Mouse (Mus musculus) limb, embryonic 11.5 days (tissue): ENCODE data around the gene Nt5c2. TPM values are rescaled to one million over a fixed set of nuclear protein-coding genes. Genes with fewer than 3 reads are reported as not detected.

Source experiments
- ATAC-seq: fragments of 200-750 bp; cut with Nextera tagmentation; 2 replicates; pipeline ENCODE4 v1.8.0; 2017; ENCODE audit warnings: low read depth; ENCODE audit not compliant: insufficient number of reproducible peaks, low FRiP score, low TSS enrichment
- DNase-seq: peaks from one replicate; pipeline ENCODE4 v3.0.0-alpha.2; 2015; ENCODE audit warnings: low spot score
- H3K27ac ChIP-seq: fragments of 300-500 bp; sonication (generic); replicated peaks from 2 replicates; pipeline ENCODE4 v1.5.1; 2014; ENCODE audit warnings: low read depth, mild to moderate bottlenecking, low read length
- H3K27me3 ChIP-seq: fragments of 300-500 bp; sonication (generic); 2 replicates; pipeline ENCODE4 v1.6.1; 2014; ENCODE audit warnings: mild to moderate bottlenecking, low read length, mixed read lengths; ENCODE audit not compliant: control insufficient read depth, insufficient read depth
- H3K36me3 ChIP-seq: fragments of 300-500 bp; sonication (generic); 2 replicates; pipeline ENCODE4 v1.6.1; 2014; ENCODE audit warnings: mild to moderate bottlenecking, low read length, moderate library complexity, mixed read lengths; ENCODE audit not compliant: control insufficient read depth, insufficient read depth
- H3K4me1 ChIP-seq: fragments of 300-500 bp; sonication (generic); 2 replicates; pipeline ENCODE4 v1.6.1; 2014; ENCODE audit warnings: low read length, mixed read lengths; ENCODE audit not compliant: control insufficient read depth, insufficient read depth
- H3K4me2 ChIP-seq: fragments of 300-500 bp; sonication (generic); 2 replicates; pipeline ENCODE4 v1.6.1; 2014; ENCODE audit warnings: low read depth, mild to moderate bottlenecking, moderate library complexity; ENCODE audit not compliant: severe bottlenecking
- H3K4me3 ChIP-seq: fragments of 300-500 bp; sonication (generic); 2 replicates; pipeline ENCODE4 v1.5.1; 2014; ENCODE audit warnings: low read depth, low read length
- H3K9ac ChIP-seq: fragments of 300-500 bp; sonication (generic); 2 replicates; pipeline ENCODE4 v1.6.1; 2014; ENCODE audit warnings: mild to moderate bottlenecking, low read length
- H3K9me3 ChIP-seq: fragments of 300-500 bp; sonication (generic); 2 replicates; pipeline ENCODE4 v1.6.1; 2016; ENCODE audit warnings: low read length; ENCODE audit not compliant: control insufficient read depth
- WGBS: fragments of 180-500 bp; shearing (Covaris S2); extraction: QIAGEN DNeasy Blood & Tissue Kit; methylation state at CpG from one replicate; pipeline ENCODE4 v1.1.7; 2014; 5-methylcytosine and 5-hydroxymethylcytosine counted together
- polyA plus RNA-seq: library from polyadenylated mRNA; unstranded; fragments of >200 nt; fragmentation: Nextera tagmentation; extraction: Ambion mirVana; gene quantifications from 2 replicates; pipeline ENCODE4 v1.2.1, GENCODE M21; 2014

Nt5c2 gene
- polyA plus RNA-seq, 1 experiment from 2014 or later: 94.6 TPM

- Histone ChIP-seq H3K4me2 (no peak overlapping the region), H3K36me3 (peaks cover 4% of the 10 kb centered on the region), H3K9ac (no peak overlapping the region), H3K27me3 (no peaks in the 10 kb centered on the region), H3K9me3 (no peaks in the 10 kb centered on the region), H3K27ac (no peak overlapping the region), H3K4me1 (no peaks in the 10 kb centered on the region), H3K4me3 (no peak overlapping the region)
- WGBS: 82% methylated on average over 5 of the region's 5 CpGs
- DNase-seq: no peak
- ATAC-seq: no peak
Observed at GRCm38 (mm10) chr19:46952986-46953385, 62.0 kb downstream of the Nt5c2 start.

- no peak overlapping the region for H3K4me3 ChIP-seq
- 93% methylated on average over 6 of the region's 6 CpGs for WGBS
- H3K27me3 ChIP-seq: no peaks in the 10 kb centered on the region
- H3K27ac ChIP-seq: no peak overlapping the region
- H3K4me1 ChIP-seq: no peaks in the 10 kb centered on the region
- no peaks in the 10 kb centered on the region for H3K9me3 ChIP-seq
- no peak overlapping the region for H3K9ac ChIP-seq
- no peak overlapping the region for H3K4me2 ChIP-seq
- ATAC-seq (no peak), DNase-seq (no peak)
- H3K36me3 ChIP-seq: no peaks in the 10 kb centered on the region
Observed at GRCm38 (mm10) chr19:46944341-46944740, 70.6 kb downstream of the Nt5c2 start.

- Histone ChIP-seq H3K9ac (no peak overlapping the region), H3K27ac (no peak overlapping the region), H3K27me3 (no peaks in the 10 kb centered on the region), H3K4me3 (no peak overlapping the region), H3K9me3 (no peaks in the 10 kb centered on the region), H3K4me2 (no peak overlapping the region), H3K36me3 (no peaks in the 10 kb centered on the region), H3K4me1 (no peaks in the 10 kb centered on the region)
- WGBS: 78% methylated on average over 6 of the region's 6 CpGs
- DNase-seq (no peak), ATAC-seq (no peak)
Observed at GRCm38 (mm10) chr19:46937173-46937572, 77.8 kb downstream of the Nt5c2 start.

GRCm38 (mm10) chr19:46934025-46934424 lies 80.9 kb downstream of the Nt5c2 start:
- no peak overlapping the region for H3K9ac ChIP-seq
- H3K36me3 ChIP-seq: no peaks in the 10 kb centered on the region
- ATAC-seq (no peak), DNase-seq (no peak)
- no peaks in the 10 kb centered on the region for H3K9me3 ChIP-seq
- no peak overlapping the region for H3K27ac ChIP-seq
- no peaks in the 10 kb centered on the region for H3K27me3 ChIP-seq
- no peak overlapping the region for H3K4me2 ChIP-seq
- WGBS: 89% methylated on average over 4 of the region's 4 CpGs
- H3K4me1 ChIP-seq: no peaks in the 10 kb centered on the region
- no peak overlapping the region for H3K4me3 ChIP-seq

- Histone ChIP-seq H3K36me3 (no peaks in the 10 kb centered on the region), H3K4me3 (no peak overlapping the region), H3K9me3 (no peaks in the 10 kb centered on the region), H3K27ac (no peak overlapping the region), H3K27me3 (no peaks in the 10 kb centered on the region), H3K9ac (no peak overlapping the region), H3K4me1 (no peaks in the 10 kb centered on the region), H3K4me2 (no peak overlapping the region)
- ATAC-seq: no peak
- WGBS: 87% methylated on average over 5 of the region's 5 CpGs
- DNase-seq: no peak
Observed at GRCm38 (mm10) chr19:46932608-46933007, 82.3 kb downstream of the Nt5c2 start.

- ATAC-seq (no peak), DNase-seq (no peak)
- WGBS: 51% methylated on average over 5 of the region's 5 CpGs
- Histone ChIP-seq H3K9me3 (no peaks in the 10 kb centered on the region), H3K27ac (no peak overlapping the region), H3K9ac (no peak overlapping the region), H3K4me1 (no peaks in the 10 kb centered on the region), H3K4me2 (no peak overlapping the region), H3K27me3 (no peaks in the 10 kb centered on the region), H3K4me3 (no peak overlapping the region), H3K36me3 (no peaks in the 10 kb centered on the region)
Observed at GRCm38 (mm10) chr19:46930026-46930425, 84.9 kb downstream of the Nt5c2 start.

- WGBS: 65% methylated on average over 6 of the region's 6 CpGs
- no peak for DNase-seq
Observed at GRCm38 (mm10) chr19:46929044-46929587, 85.8 kb downstream of the Nt5c2 start.

GRCm38 (mm10) chr19:46928136-46928535 lies 86.8 kb downstream of the Nt5c2 start:
- ATAC-seq (no peak), DNase-seq (no peak)
- Histone ChIP-seq H3K36me3 (no peaks in the 10 kb centered on the region), H3K9ac (no peak overlapping the region), H3K4me1 (no peaks in the 10 kb centered on the region), H3K4me3 (no peak overlapping the region), H3K27ac (no peak overlapping the region), H3K9me3 (no peaks in the 10 kb centered on the region), H3K27me3 (no peaks in the 10 kb centered on the region), H3K4me2 (no peak overlapping the region)
- 71% methylated on average over 4 of the region's 4 CpGs for WGBS

More at GRCm38 (mm10) chr19:46929044-46929587, 85.8 kb downstream of the Nt5c2 start:
- no peak for ATAC-seq
- H3K4me3 ChIP-seq: no peak overlapping the region
- no peaks in the 10 kb centered on the region for H3K27me3 ChIP-seq
- H3K9me3 ChIP-seq: no peaks in the 10 kb centered on the region
- no peaks in the 10 kb centered on the region for H3K36me3 ChIP-seq
- H3K4me1 ChIP-seq: no peaks in the 10 kb centered on the region
- H3K9ac ChIP-seq: no peak overlapping the region
- H3K4me2 ChIP-seq: no peak overlapping the region
- no peak overlapping the region for H3K27ac ChIP-seq

GRCm38 (mm10) chr19:46926951-46927350 lies 88.0 kb downstream of the Nt5c2 start:
- Histone ChIP-seq H3K36me3 (no peaks in the 10 kb centered on the region), H3K9me3 (no peaks in the 10 kb centered on the region), H3K27me3 (no peaks in the 10 kb centered on the region), H3K27ac (no peak overlapping the region), H3K4me3 (no peak overlapping the region), H3K4me2 (no peak overlapping the region), H3K4me1 (no peaks in the 10 kb centered on the region), H3K9ac (no peak overlapping the region)
- no peak for DNase-seq
- WGBS: 59% methylated on average over 5 of the region's 5 CpGs
- no peak for ATAC-seq
